Comparison of ENCODE assay signal across 28 mouse cellular contexts in genomic region chr13:36000798-36001197, GRCm38 (mm10). TPM values are rescaled to one million over a fixed set of nuclear protein-coding genes. Genes with fewer than 3 reads are reported as not detected.
"Had no signal": no experiment of that assay in that cellular context is flagged by ENCODE, and none has a peak within 500 bp of the region (broad histone marks: within the 10 kb centered on the region; RNA-seq: fewer than 3 reads in every experiment).

No protein-coding gene starts in this region.

- H3K27me3 ChIP-seq: embryonic facial prominence, embryonic 12.5 days; embryonic facial prominence, embryonic 13.5 days; embryonic facial prominence, embryonic 15.5 days; forebrain, embryonic 12.5 days; forebrain, embryonic 13.5 days; forebrain, embryonic 15.5 days had no signal

- H3K36me3 ChIP-seq: embryonic facial prominence, embryonic 10.5 days; embryonic facial prominence, embryonic 12.5 days; embryonic facial prominence, embryonic 13.5 days; embryonic facial prominence, embryonic 15.5 days; forebrain, embryonic 10.5 days; forebrain, embryonic 12.5 days; forebrain, embryonic 15.5 days had no signal

- H3K9me3 ChIP-seq: embryonic facial prominence, embryonic 10.5 days; embryonic facial prominence, embryonic 12.5 days; embryonic facial prominence, embryonic 13.5 days; embryonic facial prominence, embryonic 15.5 days; forebrain, embryonic 10.5 days; forebrain, embryonic 12.5 days; forebrain, embryonic 13.5 days; forebrain, embryonic 15.5 days had no signal

- H3K4me3 ChIP-seq: embryonic facial prominence, embryonic 10.5 days; embryonic facial prominence, embryonic 12.5 days; embryonic facial prominence, embryonic 13.5 days; embryonic facial prominence, embryonic 15.5 days; erythroblast, embryonic 14.5 days; forebrain, embryonic 10.5 days; forebrain, embryonic 12.5 days; forebrain, embryonic 13.5 days; forebrain, embryonic 15.5 days; gastrocnemius, adult 2 months; heart, adult 2 months had no signal

- H3K27ac ChIP-seq: embryonic facial prominence, embryonic 10.5 days; embryonic facial prominence, embryonic 12.5 days; embryonic facial prominence, embryonic 13.5 days; embryonic facial prominence, embryonic 15.5 days; forebrain, embryonic 10.5 days; forebrain, embryonic 12.5 days; forebrain, embryonic 13.5 days; forebrain, embryonic 15.5 days; gastrocnemius, adult 2 months; heart, adult 2 months had no signal

- DNase-seq: cerebellum, adult 8-10 months; cerebellum, adult 9-10 months; cerebellum, adult 9-11 months; cerebellum, postnatal 10 days; cerebellum, postnatal 14 days; cerebellum, postnatal 25 days; cerebellum, postnatal 36 days; embryo, embryonic 11 days; forebrain, postnatal 0 days; gastrocnemius, adult 2 months; gastrocnemius, postnatal 10 days; gastrocnemius, postnatal 14 days; gastrocnemius, postnatal 25 days; gastrocnemius, postnatal 36 days; heart, adult 2 months had no signal

- H3K9ac ChIP-seq: embryonic facial prominence, embryonic 12.5 days; embryonic facial prominence, embryonic 13.5 days; embryonic facial prominence, embryonic 15.5 days; forebrain, embryonic 12.5 days; forebrain, embryonic 13.5 days; forebrain, embryonic 15.5 days; forebrain, postnatal 0 days had no signal

- H3K4me1 ChIP-seq: embryonic facial prominence, embryonic 12.5 days; embryonic facial prominence, embryonic 15.5 days; forebrain, embryonic 15.5 days had no signal

RNA-seq across cellular contexts. Expression of gene Ppp1r3g, which starts 42.2 kb away (rescaled TPM):
- total RNA-seq: common myeloid progenitor, adult 5-6 weeks; gastrocnemius, adult 18-20 months; gastrocnemius, adult 2 months; gastrocnemius, postnatal 10 days; gastrocnemius, postnatal 14 days; gastrocnemius, postnatal 25 days; granulocyte monocyte progenitor cell, adult 5-6 weeks had no signal
- polyA plus RNA-seq: erythroblast, embryonic 14.5 days; gonadal fat pad, adult 2 months had no signal
